Mouse (Mus musculus) spleen, adult 2 months (tissue): Measurements from ENCODE around the gene Psg28.
"Not testable (repeated sequence)": the region's sequence is repeated elsewhere in the genome, so short reads cannot be mapped to it uniquely, and the experiment has no call there.

ENCODE experiments used
- CTCF ChIP-seq: fragments of 200-500 bp; IDR thresholded peaks from 2 replicates; pipeline ENCODE4 v1.5.1; 2011; ENCODE audit warnings: mild to moderate bottlenecking, inconsistent platforms; ENCODE audit not compliant: insufficient read depth, insufficient read length, insufficient replicate concordance; ENCODE audit errors: extremely low read depth
- POLR2A ChIP-seq: fragments of 200-500 bp; IDR thresholded peaks from 2 replicates; pipeline ENCODE4 v1.6.1; 2011; ENCODE audit warnings: low read depth, low read length, inconsistent platforms

GRCm38 (mm10) chr7:18391483-18391882 is 40.4 kb downstream of the Psg28 start:
- not testable (repeated sequence) for TF ChIP-seq POLR2A, CTCF
